Mouse (Mus musculus) left cerebral cortex, adult 9 months (tissue): ENCODE results near the gene Cd2.

Experiments used
- DNase-seq, 2 experiments: peaks; one replicate each; pipeline ENCODE4 v3.0.0; 2022; ENCODE audit warnings: low spot score in 2 of 2

Cd2 gene

GRCm38 (mm10) chr3:101230201-101230600, 57.5 kb downstream of the Cd2 start:
- DNase-seq, result no peak

- DNase-seq, result no peak
Measured at GRCm38 (mm10) chr3:101229551-101229930, 58.2 kb downstream of the Cd2 start.

- no peak for DNase-seq
Measured at GRCm38 (mm10) chr3:101228868-101229550, 58.7 kb downstream of the Cd2 start.

- no peak for DNase-seq
Measured at GRCm38 (mm10) chr3:101228066-101228465, 59.7 kb downstream of the Cd2 start.
